Mouse (Mus musculus) G1E (cell line): ENCODE results near the gene Snrpg. TPM values are rescaled to one million over a fixed set of nuclear protein-coding genes. Genes with fewer than 3 reads are reported as not detected.

ENCODE experiments used
- ATAC-seq: 2 replicates; pipeline ENCODE4 v1.8.0; 2016; ENCODE audit warnings: mild to moderate bottlenecking; ENCODE audit not compliant: insufficient number of reproducible peaks, poor library complexity, low FRiP score, severe bottlenecking; ENCODE audit errors: extremely low read depth
- DNase-seq: peaks from one replicate; pipeline ENCODE4 v3.0.0; 2012; ENCODE audit warnings: low spot score
- H3K27me3 ChIP-seq: 2 replicates; pipeline ENCODE4 v1.6.1; 2012; ENCODE audit warnings: mild to moderate bottlenecking, low read length, inconsistent platforms; ENCODE audit not compliant: insufficient read depth
- H3K36me3 ChIP-seq: replicated peaks from 2 replicates; pipeline ENCODE3; 2012; ENCODE audit warnings: mild to moderate bottlenecking, inconsistent platforms
- H3K4me1 ChIP-seq: 2 replicates; pipeline ENCODE4 v1.6.1; 2012; ENCODE audit warnings: low read depth, low read length, inconsistent platforms, mixed read lengths; ENCODE audit not compliant: insufficient read depth
- H3K4me3 ChIP-seq: 2 replicates; pipeline ENCODE4 v1.5.1; 2012; ENCODE audit warnings: low read depth, mild to moderate bottlenecking, inconsistent platforms, low read length, moderate library complexity, mixed read lengths
- H3K9me3 ChIP-seq: replicated peaks from 2 replicates; pipeline ENCODE4 v1.6.1; 2012; ENCODE audit warnings: inconsistent platforms
- CTCF ChIP-seq: IDR thresholded peaks from 2 replicates; pipeline ENCODE4 v1.5.1; 2012; ENCODE audit warnings: low read depth, low read length, inconsistent platforms, mixed read lengths
- GATA1 ChIP-seq: IDR thresholded peaks from 2 replicates; pipeline ENCODE4 v1.6.1; 2012; ENCODE audit warnings: borderline replicate concordance, low read length, inconsistent platforms, mixed read lengths
- GATA2 ChIP-seq: IDR thresholded peaks from 2 replicates; pipeline ENCODE4 v1.6.1; 2012; ENCODE audit warnings: low read depth, low read length, inconsistent platforms, borderline replicate concordance
- POLR2AphosphoS5 ChIP-seq: IDR thresholded peaks from 2 replicates; pipeline ENCODE4 v1.6.1; 2012; ENCODE audit warnings: low read depth, low read length, inconsistent platforms; ENCODE audit not compliant: insufficient replicate concordance
- TAL1 ChIP-seq: conservative IDR thresholded peaks from 2 replicates; pipeline ENCODE4 v1.6.1; 2012; ENCODE audit warnings: low read depth, low read length, inconsistent platforms, mixed read lengths
- polyA plus RNA-seq: library from polyadenylated mRNA; stranded (reverse); fragments of >175 nt; gene quantifications from 2 replicates; pipeline ENCODE4 v1.2.3, GENCODE M21; 2012
- total RNA-seq, 2 experiments: library from RNA; stranded (forward) in 1 of 2; stranded (reverse) in 1 of 2; fragments of 200-1000 nt in 1 of 2; fragments of >200 nt in 1 of 2; fragmentation: Nextera tagmentation in 1 of 2; gene quantifications; 2 replicates each; pipeline ENCODE4 v1.2.3; 2014 to 2017

Gene Snrpg
- total and polyA plus RNA-seq, 3 experiments: 24.8 to 114 (median 111) TPM

GRCm38 (mm10) chr6:86387313-86387712 is 16.2 kb downstream of the Snrpg start:
- ATAC-seq: no peak
- no peaks in the 10 kb centered on the region for H3K27me3 ChIP-seq
- no peak for DNase-seq
- peaks cover 76% of the 10 kb centered on the region for H3K36me3 ChIP-seq
- no peak for TF ChIP-seq TAL1
- TF ChIP-seq GATA2: no peak
- no peak for TF ChIP-seq GATA1
- TF ChIP-seq POLR2AphosphoS5: no peak
- no peak for TF ChIP-seq CTCF
- no peak overlapping the region for H3K4me3 ChIP-seq
- peaks cover 36% of the 10 kb centered on the region for H3K4me1 ChIP-seq
- H3K9me3 ChIP-seq: no peaks in the 10 kb centered on the region

DNA sequence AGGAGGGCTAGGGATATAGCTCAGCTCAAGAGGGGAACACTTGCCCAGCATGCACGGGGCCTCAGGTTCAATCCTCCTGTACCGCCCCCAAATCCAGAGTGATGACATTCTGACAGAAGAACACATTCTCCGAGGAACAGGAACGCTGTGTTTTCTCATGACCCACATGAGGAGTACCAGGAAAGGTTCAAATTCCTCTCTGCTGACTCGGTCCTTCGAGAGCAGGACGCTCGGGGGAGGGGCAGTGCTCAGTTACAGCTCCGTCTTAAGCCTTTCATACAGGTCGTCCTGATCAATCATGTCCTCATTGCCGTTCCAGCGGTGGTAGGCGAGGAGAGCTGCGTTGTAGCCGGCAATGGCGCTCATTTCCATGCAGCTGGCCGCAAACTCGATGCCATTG is 17.4 kb downstream of the Snrpg start:
- Histone ChIP-seq H3K27me3 (no peaks in the 10 kb centered on the region), H3K36me3 (peaks cover 80% of the 10 kb centered on the region), H3K4me3 (no peak overlapping the region), H3K4me1 (peaks cover 33% of the 10 kb centered on the region), H3K9me3 (no peaks in the 10 kb centered on the region)
- no peak for DNase-seq
- TF ChIP-seq POLR2AphosphoS5 (no peak), CTCF (no peak), TAL1 (no peak), GATA1 (no peak), GATA2 (no peak)
- no peak for ATAC-seq

- Histone ChIP-seq H3K4me3 (no peak overlapping the region), H3K9me3 (no peaks in the 10 kb centered on the region), H3K36me3 (peaks cover 88% of the 10 kb centered on the region), H3K4me1 (peaks cover 37% of the 10 kb centered on the region), H3K27me3 (no peaks in the 10 kb centered on the region)
- no peak for DNase-seq
- TF ChIP-seq CTCF: no peak
- TF ChIP-seq GATA2: no peak
- no peak for TF ChIP-seq TAL1
- no peak for TF ChIP-seq POLR2AphosphoS5
- ATAC-seq: no peak
These were observed 20.2 kb downstream of the Snrpg start for GRCm38 (mm10) chr6:86391326-86391725.

GRCm38 (mm10) chr6:86393187-86393586 is 22.1 kb downstream of the Snrpg start:
- no peak for TF ChIP-seq GATA1
- TF ChIP-seq POLR2AphosphoS5: no peak
- no peak for TF ChIP-seq GATA2
- no peak for TF ChIP-seq TAL1
- Histone ChIP-seq H3K36me3 (peaks cover 72% of the 10 kb centered on the region), H3K4me1 (peaks cover 47% of the 10 kb centered on the region), H3K27me3 (no peaks in the 10 kb centered on the region), H3K9me3 (no peaks in the 10 kb centered on the region), H3K4me3 (no peak overlapping the region)
- ATAC-seq: no peak
- no peak for DNase-seq

DNA sequence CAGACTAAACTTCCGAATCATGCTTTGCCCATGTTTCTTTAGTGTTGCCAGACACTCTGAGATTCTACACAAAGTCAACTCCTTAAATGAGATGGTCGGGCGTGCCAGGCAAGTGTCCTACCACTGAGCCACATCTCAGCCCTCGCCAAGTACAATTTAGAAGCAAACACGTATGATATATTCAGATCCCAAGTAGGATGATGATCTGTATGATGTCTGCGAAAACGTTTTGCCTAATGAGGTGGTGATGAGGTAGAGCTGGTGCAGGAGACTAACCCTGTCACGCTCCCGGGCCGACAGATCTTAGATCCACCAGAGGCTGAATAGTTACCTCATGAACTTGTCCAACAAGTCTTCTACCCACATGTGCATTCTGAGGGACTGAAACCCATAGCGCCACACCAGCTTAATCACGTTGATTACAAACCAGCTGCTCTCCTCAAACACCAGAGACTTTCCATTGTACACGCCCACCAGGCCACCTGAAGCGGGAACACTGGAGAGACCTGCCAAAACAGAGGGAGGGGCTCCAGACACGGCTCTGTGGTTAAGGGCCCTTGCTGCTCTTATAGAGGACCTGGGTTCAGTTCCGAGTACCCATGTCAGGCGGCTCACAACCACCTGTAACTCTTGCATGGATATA is 23.1 kb downstream of the Snrpg start:
- ATAC-seq (no peak), DNase-seq (no peak)
- H3K4me3 ChIP-seq: no peak overlapping the region
- H3K36me3 ChIP-seq: peaks cover 62% of the 10 kb centered on the region
- no peak for TF ChIP-seq CTCF
- TF ChIP-seq TAL1: no peak
- TF ChIP-seq GATA1: no peak
- no peak for TF ChIP-seq GATA2
- no peak for TF ChIP-seq POLR2AphosphoS5
- peaks cover 41% of the 10 kb centered on the region for H3K4me1 ChIP-seq
- H3K9me3 ChIP-seq: no peaks in the 10 kb centered on the region
- H3K27me3 ChIP-seq: no peaks in the 10 kb centered on the region

GRCm38 (mm10) chr6:86395021-86395420 is 23.9 kb downstream of the Snrpg start:
- no peak for DNase-seq
- H3K36me3 ChIP-seq: peaks cover 54% of the 10 kb centered on the region
- H3K4me3 ChIP-seq: no peak overlapping the region; the same call in 1 of the 2 replicates
- H3K4me1 ChIP-seq: peaks cover 44% of the 10 kb centered on the region
- no peak for TF ChIP-seq POLR2AphosphoS5
- no peak for TF ChIP-seq GATA1
- no peak for TF ChIP-seq GATA2
- no peak for TF ChIP-seq TAL1
- TF ChIP-seq CTCF: no peak
- H3K27me3 ChIP-seq: no peaks in the 10 kb centered on the region
- no peak for ATAC-seq
- H3K9me3 ChIP-seq: no peaks in the 10 kb centered on the region

- no peak for TF ChIP-seq TAL1
- TF ChIP-seq POLR2AphosphoS5: no peak
- TF ChIP-seq GATA2: no peak
- no peak for TF ChIP-seq CTCF
- TF ChIP-seq GATA1: no peak
- Histone ChIP-seq H3K27me3 (no peaks in the 10 kb centered on the region), H3K36me3 (peaks cover 45% of the 10 kb centered on the region), H3K9me3 (no peaks in the 10 kb centered on the region), H3K4me1 (peaks cover 52% of the 10 kb centered on the region), H3K4me3 (peak overlapping the region; percentile 96)
- ATAC-seq (no peak), DNase-seq (peak; percentile 24)
These were observed 24.9 kb downstream of the Snrpg start for GRCm38 (mm10) chr6:86395969-86396368.
